Mouse (Mus musculus) left cerebral cortex, adult 2 months (tissue): ENCODE data around the gene Cntrl. TPM values are rescaled to one million over a fixed set of nuclear protein-coding genes. Genes with fewer than 3 reads are reported as not detected.

ENCODE experiments used
- DNase-seq, 2 experiments: peaks; one replicate each; pipeline ENCODE4 v3.0.0; 2021 to 2022; ENCODE audit warnings: low spot score in 2 of 2, mixed read lengths in 1 of 2; ENCODE audit errors: extremely low spot score in 1 of 2
- H3K27ac ChIP-seq: fragments of 200-600 bp; 2 replicates; pipeline ENCODE4 v1.8.1; 2022
- H3K4me3 ChIP-seq: fragments of 200-600 bp; 2 replicates; pipeline ENCODE4 v1.8.1; 2022
- CTCF ChIP-seq: fragments of 200-600 bp; IDR thresholded peaks from 2 replicates; pipeline ENCODE4 v1.8.1; 2022; ENCODE audit warnings: antibody characterized with exemption, mild to moderate bottlenecking, moderate library complexity
- intact Hi-C: fragments of 180-260 bp; cut with DNase I; formaldehyde crosslinking; loops from one replicate; pipeline ENCODE4 v1.15.1; 2025
- total RNA-seq, 2 experiments: library from RNA; stranded (reverse); gene quantifications; 2 replicates each; pipeline ENCODE4 v1.2.3; 2021

Cntrl gene
- total RNA-seq, 2 experiments from 2014 or later = 9.0 to 9.6 TPM

- H3K27ac ChIP-seq = no peak overlapping the region
- DNase-seq = no peak
- no peak for TF ChIP-seq CTCF
- H3K4me3 ChIP-seq = no peak overlapping the region
- intact Hi-C loops = no loop called here
Observed at GRCm38 (mm10) chr2:35208931-35209665, 99.8 kb downstream of the Cntrl start.

DNA sequence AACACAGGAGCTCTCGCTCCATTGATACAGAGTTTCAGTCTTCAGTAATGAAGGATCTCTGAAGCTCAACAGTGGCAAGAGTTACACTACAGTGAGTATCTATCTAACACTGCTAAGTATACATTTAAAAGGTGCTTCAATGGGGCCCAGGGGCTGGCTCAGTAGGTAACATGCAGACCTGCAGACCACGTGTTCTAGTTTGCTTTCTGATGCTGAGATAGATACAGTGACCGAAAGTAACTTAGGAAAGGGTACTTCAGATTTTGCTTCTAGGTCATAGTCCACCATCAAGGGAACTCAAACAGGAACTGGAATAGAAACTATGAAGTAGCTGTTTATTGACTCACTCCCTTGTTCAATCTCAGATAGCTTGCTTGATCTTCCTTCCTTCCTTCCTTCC is 102.4 kb downstream of the Cntrl start:
- no peak for DNase-seq
- Histone ChIP-seq H3K27ac (no peak overlapping the region), H3K4me3 (no peak overlapping the region)
- no peak for TF ChIP-seq CTCF
- intact Hi-C loops = loop anchor here (5.0 kb wide), 1 partner anchor 136 kb away; no protein-coding TSS in a partner anchor

DNA sequence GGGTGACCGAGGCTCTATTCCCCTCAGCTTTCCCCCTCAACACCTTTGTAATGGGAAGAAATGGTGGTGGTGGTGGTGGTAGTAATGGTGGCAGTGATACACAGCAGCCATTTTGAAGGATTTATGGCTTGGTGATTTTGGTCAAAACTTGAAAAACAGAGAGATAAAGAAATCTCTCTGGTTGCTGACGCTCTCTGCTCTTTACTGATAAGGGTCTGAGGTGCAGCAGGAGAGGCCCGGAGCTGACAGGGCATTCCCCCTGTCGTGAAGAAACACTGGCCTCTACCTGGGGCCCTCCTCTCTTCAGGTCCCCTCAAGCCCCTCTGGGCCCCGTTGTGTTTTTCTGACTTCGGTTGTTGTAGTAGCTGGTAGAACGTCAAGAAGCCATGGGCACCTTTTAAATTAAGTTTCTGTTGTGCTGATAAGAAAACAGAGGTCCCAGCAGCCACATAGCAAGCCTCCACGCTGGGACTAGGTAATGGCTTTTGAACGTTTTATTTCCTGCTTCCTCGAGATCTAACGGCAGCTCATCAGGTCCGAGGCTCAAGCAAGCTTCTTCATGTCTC is 104.1 kb downstream of the Cntrl start:
- intact Hi-C loops = loop anchor here (5.0 kb wide), 1 partner anchor 134 kb away; no protein-coding TSS in a partner anchor
- Histone ChIP-seq H3K4me3 (no peak overlapping the region), H3K27ac (no peak overlapping the region)
- no peak for DNase-seq
- TF ChIP-seq CTCF = no peak

- TF ChIP-seq CTCF = peak; percentile 99
- peak overlapping the region; percentile 50; the same call in 1 of the 2 replicates for H3K27ac ChIP-seq
- peak; percentile 82 to 89 for DNase-seq
- H3K4me3 ChIP-seq = no peak overlapping the region
- intact Hi-C loops = loop anchor here (1.0 to 5.0 kb wide), 3 partner anchors 55 to 182 kb away; partner anchors contain the start of gene 4930402F06Rik
Observed at GRCm38 (mm10) chr2:35214881-35215358, 105.6 kb downstream of the Cntrl start.

DNA sequence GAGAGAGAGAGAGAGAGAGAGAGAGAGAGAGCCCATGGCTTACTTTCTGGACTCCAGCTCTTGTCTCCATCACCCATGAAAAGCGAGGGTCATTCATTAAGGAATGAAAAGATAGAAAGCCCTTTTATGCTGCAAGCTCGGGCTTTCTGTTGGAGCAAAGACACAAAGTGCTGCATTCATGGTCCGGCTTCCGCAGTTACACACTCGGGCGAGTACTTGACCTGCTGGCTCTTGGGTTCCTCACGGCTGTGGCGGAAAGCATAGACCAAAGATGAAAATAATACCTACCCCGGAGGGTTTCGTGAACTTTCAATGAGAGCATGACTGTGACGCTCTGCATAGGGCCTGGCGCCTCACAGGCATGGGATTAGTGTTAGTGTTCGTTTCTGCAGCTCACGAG is 106.1 kb downstream of the Cntrl start:
- intact Hi-C loops = loop anchor here (5.0 kb wide), 1 partner anchor 182 kb away; the partner anchor contains the start of gene 4930402F06Rik
- no peak overlapping the region for H3K27ac ChIP-seq
- DNase-seq = no peak

DNA sequence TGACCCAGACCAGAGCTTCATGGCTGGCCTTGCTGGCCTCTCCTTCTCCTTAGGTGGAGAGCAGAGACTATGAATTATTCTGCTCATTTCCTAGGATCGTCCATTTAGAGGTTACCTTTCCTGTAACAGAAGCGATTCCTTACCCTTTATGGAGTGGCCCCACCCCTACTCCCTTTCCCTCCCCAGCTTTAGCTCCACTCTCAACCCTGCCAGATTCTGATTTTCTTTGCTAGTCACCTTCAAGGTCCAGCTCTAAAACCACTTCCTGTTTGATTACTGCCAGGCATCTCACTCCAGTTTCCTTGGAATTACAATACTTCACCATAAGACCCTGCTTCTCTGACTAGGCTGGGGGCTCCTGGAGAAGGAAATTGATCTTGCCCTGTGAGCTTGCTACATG is 107.4 kb downstream of the Cntrl start:
- TF ChIP-seq CTCF = no peak
- Histone ChIP-seq H3K4me3 (no peak overlapping the region), H3K27ac (no peak overlapping the region)
- no peak for DNase-seq
- intact Hi-C loops = loop anchor here (5.0 kb wide), 1 partner anchor 181 kb away; the partner anchor contains the start of gene 4930402F06Rik

More for the DNA sequence above, 106.1 kb downstream of the Cntrl start:
- no peak overlapping the region for H3K4me3 ChIP-seq
- TF ChIP-seq CTCF = no peak

- DNase-seq = no peak
- H3K4me3 ChIP-seq = no peak overlapping the region
- intact Hi-C loops = loop anchor here (5.0 kb wide), 1 partner anchor 179 kb away; the partner anchor contains the start of gene 4930402F06Rik
- no peak for TF ChIP-seq CTCF
- H3K27ac ChIP-seq = no peak overlapping the region
Observed at GRCm38 (mm10) chr2:35218736-35219135, 109.4 kb downstream of the Cntrl start.

GRCm38 (mm10) chr2:35222822-35223391 is 113.6 kb downstream of the Cntrl start:
- intact Hi-C loops = no loop called here
- no peak overlapping the region for H3K27ac ChIP-seq
- no peak for TF ChIP-seq CTCF
- no peak overlapping the region for H3K4me3 ChIP-seq
- no peak for DNase-seq

DNA sequence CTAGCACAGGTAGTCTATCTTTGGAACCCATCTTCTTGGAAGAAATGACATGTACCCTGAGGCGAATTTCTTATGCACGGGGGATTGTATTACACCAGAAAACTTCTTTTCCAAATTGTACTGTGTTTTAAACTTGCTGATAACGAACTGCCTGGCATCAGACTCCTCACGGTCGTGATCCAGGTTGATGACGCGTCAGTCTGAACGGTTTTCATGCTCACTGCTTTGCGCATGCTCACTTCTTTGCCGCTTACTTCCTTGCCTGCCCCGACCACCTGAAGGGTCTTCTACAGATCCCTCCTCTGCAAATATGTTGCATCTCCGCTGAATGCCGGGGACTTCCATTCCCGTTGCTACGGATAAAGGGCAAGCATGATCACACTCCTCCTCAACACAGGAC is 115.0 kb downstream of the Cntrl start:
- Histone ChIP-seq H3K4me3 (no peak overlapping the region), H3K27ac (no peak overlapping the region)
- no peak for DNase-seq
- TF ChIP-seq CTCF = no peak
- intact Hi-C loops = no loop called here

DNA sequence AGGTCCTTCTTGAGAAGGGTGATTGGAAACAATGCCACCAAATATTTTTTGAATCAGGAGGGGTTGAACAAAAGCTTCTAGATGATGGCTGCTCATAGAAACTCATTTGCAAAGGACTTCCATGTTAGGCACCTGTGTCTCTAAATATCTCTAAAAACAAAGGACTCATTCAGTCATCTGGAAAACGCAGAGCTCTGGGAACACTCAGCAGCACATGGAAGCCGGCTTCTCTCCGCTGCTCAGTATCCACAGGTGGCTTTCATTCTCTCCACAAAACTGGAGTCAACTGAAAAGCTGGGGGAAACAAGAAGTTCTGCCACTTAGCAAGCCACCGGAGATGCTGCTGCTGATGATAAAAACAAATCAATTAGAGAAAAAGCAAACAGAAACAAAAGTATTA is 118.9 kb downstream of the Cntrl start:
- Histone ChIP-seq H3K27ac (no peak overlapping the region), H3K4me3 (no peak overlapping the region)
- DNase-seq = no peak
- TF ChIP-seq CTCF = no peak
- intact Hi-C loops = no loop called here

Other genes starting within 250 kb of the Cntrl start
- under 1 TPM; 0.23 to 0.93 TPM for gene Cutal, start 235.1 kb upstream of the Cntrl start, total RNA-seq
- gene Psmd5, start 234.5 kb upstream of the Cntrl start, total RNA-seq = 10 to 100 TPM; 31.9 to 35.7 TPM
- gene Phf19, start 195.5 kb upstream of the Cntrl start, total RNA-seq = 1 to 10 TPM in 1 of 2 experiments, under 1 TPM in 1; 0.84 to 1.3 TPM
- gene Traf1, start 147.7 kb upstream of the Cntrl start, total RNA-seq = 1 to 10 TPM; 1.3 to 1.6 TPM
- gene Hc, start 48.1 kb upstream of the Cntrl start, total RNA-seq = under 1 TPM; 0.37 to 0.45 TPM
- gene AI182371, start 7.9 kb upstream of the Cntrl start, total RNA-seq = under 1 TPM in 1 of 2 experiments, not detected in 1; 0.21 TPM
- 100 to 1,000 TPM; 219 to 229 TPM for gene Rab14, start 91.6 kb downstream of the Cntrl start, total RNA-seq
- gene Gsn, start 146.9 kb downstream of the Cntrl start, total RNA-seq = 10 to 100 TPM; 37.6 to 38.2 TPM
- 1 to 10 TPM; 6.3 to 6.7 TPM for gene Stom, start 227.5 kb downstream of the Cntrl start, total RNA-seq